Mouse (Mus musculus) bone marrow macrophage, adult 2 months (primary cell): ENCODE data around the gene Gm10024. TPM values are rescaled to one million over a fixed set of nuclear protein-coding genes. Genes with fewer than 3 reads are reported as not detected.
"Not testable (repeated sequence)": the region's sequence is repeated elsewhere in the genome, so short reads cannot be mapped to it uniquely, and the experiment has no call there.

Experiments used
- H3K27ac ChIP-seq: 2 replicates; pipeline ENCODE4 v1.5.1; 2012; ENCODE audit warnings: low read depth, low read length; ENCODE audit not compliant: insufficient read depth
- H3K4me1 ChIP-seq: 2 replicates; pipeline ENCODE4 v1.6.1; 2012; ENCODE audit warnings: low read length; ENCODE audit not compliant: control insufficient read depth, insufficient read depth
- H3K4me3 ChIP-seq: 2 replicates; pipeline ENCODE4 v1.5.1; 2012; ENCODE audit warnings: mild to moderate bottlenecking, low read length, moderate library complexity; ENCODE audit not compliant: insufficient read depth
- CTCF ChIP-seq: IDR thresholded peaks from 2 replicates; pipeline ENCODE4 v1.5.1; 2012; ENCODE audit warnings: low read depth, mild to moderate bottlenecking, low read length, moderate library complexity
- POLR2A ChIP-seq: IDR thresholded peaks from 2 replicates; pipeline ENCODE4 v1.6.1; 2012; ENCODE audit warnings: mild to moderate bottlenecking, low read depth, low read length, borderline replicate concordance
- polyA plus RNA-seq: library from polyadenylated mRNA; stranded (reverse); fragments of >200 nt; gene quantifications from 2 replicates; pipeline ENCODE4 v1.2.4, GENCODE M21; 2012; ENCODE audit not compliant: missing spikeins, insufficient read depth, insufficient read length

Gene Gm10024
- not detected in 2 replicates for polyA plus RNA-seq

GRCm38 (mm10) chr10:77711157-77711556 is at the start of gene Gm10024:
TSS of gene Gm10024 (plus strand) at chr10:77711457.
- H3K4me3 ChIP-seq, H3K27ac ChIP-seq: not testable (repeated sequence)
- peaks cover 15% of the 10 kb centered on the region for H3K4me1 ChIP-seq

DNA sequence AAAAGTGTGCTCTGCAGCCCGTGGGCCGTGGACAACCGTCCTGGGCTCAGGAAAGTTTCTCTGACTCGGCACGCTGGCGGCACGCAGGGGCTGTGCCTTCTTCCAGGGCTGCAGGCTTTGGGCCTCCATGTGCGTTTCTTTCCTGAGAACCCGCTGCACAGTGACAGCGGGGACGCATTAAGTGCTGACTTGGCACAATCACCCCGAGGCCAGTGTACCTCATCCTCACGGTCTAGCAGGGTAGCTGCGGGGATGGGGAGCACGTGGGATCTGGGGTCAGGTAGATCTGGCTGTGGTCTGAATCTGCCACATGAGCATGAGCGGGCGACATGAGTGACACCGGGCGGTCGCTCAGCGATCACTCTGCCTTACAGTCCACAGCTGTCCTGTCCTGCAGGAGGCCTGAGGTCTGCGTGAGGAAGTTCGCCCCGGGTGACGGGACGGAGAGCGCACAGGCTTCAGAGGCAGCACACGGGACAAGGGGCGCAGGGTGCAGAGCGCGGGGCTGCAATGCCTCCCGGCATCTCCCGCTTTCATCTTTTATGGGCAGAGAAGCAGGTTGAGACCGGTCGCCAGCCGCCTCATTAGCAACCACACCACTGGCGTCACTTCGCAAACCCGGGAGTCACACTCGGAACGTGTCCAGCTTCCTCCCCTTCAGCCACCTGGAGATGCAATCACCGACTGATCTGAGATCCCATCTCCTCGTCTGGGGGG is 47.1 kb upstream of the Gm10024 start:
- no peak overlapping the region for H3K4me3 ChIP-seq
- H3K4me1 ChIP-seq: peaks cover 15% of the 10 kb centered on the region
- no peak overlapping the region for H3K27ac ChIP-seq
- TF ChIP-seq CTCF (no peak), POLR2A (no peak)

DNA sequence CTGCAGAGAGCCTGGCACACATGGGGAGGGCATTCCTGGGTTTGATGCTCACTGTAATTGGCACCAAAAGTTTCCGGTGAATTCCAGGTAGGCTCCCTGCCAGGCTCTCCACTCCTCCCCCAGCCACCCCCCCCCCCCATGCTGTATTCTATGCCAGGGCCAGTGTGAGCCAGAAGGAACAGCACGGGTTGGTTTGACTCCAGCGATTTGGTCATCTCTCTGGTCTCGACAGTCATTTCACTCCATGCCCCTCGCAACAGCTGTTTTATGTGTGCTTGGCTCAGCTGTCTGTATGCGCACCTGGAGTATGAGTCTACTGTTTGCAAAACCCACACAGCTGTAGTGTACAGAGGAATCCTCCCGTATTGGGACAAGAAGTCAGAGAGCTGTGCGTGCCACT is 44.9 kb upstream of the Gm10024 start:
- no peak overlapping the region for H3K4me3 ChIP-seq

DNA sequence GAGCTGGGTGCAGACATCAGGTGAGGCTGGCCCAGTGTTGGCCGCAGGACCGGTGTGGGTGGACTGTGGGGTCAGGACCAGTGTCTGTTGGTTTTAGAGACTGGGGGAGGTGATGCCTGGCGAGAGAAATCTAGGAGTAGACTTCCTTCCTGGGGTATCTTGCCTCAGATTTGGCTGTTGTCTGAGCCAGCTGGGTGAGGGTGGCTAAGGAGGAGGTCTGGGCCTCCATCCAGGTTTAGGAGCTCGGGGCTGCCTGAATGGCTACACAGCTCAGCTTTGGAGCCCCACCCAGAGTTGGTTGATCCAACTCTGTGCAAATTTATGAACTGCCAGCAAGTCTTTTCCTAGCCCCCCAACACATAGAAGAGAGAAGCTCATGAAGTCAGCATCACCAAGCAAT is 43.9 kb upstream of the Gm10024 start:
- Histone ChIP-seq H3K27ac (no peak overlapping the region), H3K4me1 (peaks cover 10% of the 10 kb centered on the region), H3K4me3 (no peak overlapping the region)
- no peak for TF ChIP-seq POLR2A

More for the DNA sequence above, 44.9 kb upstream of the Gm10024 start:
- Histone ChIP-seq H3K4me1 (peaks cover 14% of the 10 kb centered on the region), H3K27ac (no peak overlapping the region)
- TF ChIP-seq CTCF (no peak), POLR2A (no peak)

GRCm38 (mm10) chr10:77670710-77671109 is 40.5 kb upstream of the Gm10024 start:
- H3K27ac ChIP-seq: no peak overlapping the region
- TF ChIP-seq POLR2A (no peak), CTCF (no peak)
- H3K4me1 ChIP-seq: no peaks in the 10 kb centered on the region
- no peak overlapping the region for H3K4me3 ChIP-seq

DNA sequence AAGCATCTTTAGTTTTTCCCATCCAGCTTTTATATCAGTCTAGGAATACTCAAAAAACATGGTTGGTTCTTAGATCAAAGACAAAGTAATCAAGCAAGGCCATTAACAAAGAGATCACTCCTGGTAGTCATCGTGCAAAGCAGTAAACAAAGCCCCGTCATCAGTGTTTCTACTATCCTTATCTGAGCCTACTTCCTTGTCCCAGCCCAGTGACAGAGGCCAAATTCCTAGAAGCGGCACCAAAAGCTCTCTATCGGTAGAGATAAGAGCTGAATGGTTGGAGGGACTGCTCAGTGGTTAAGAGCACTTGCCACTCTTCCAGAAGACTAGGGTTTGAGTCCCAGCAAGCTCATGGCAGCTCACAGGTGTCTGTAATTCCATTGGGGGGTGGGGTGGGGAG is 39.7 kb upstream of the Gm10024 start:
- TF ChIP-seq CTCF (no peak), POLR2A (no peak)
- Histone ChIP-seq H3K4me3 (no peak overlapping the region), H3K27ac (no peak overlapping the region), H3K4me1 (no peaks in the 10 kb centered on the region)

DNA sequence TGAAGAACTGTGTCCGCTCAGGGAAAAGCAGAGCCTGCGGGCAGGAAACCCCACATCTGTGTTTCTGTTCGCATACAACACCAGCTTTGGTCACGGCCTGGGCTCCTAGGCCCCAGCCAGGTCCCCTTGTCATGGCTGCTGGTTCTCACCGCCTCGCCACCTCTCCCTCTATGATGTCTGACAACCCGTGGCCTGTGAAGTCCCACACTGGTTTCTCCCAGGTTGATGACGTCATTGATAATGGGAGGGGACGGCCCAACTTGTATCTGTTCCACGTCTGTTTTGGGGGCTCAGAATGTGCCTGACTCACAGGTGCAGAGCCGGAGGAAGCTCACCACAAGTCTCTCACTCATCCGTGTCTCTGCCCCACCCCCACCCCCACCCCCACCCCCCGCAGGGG is 37.5 kb upstream of the Gm10024 start:
- Histone ChIP-seq H3K27ac (no peak overlapping the region), H3K4me1 (no peaks in the 10 kb centered on the region), H3K4me3 (no peak overlapping the region)
- TF ChIP-seq POLR2A (no peak), CTCF (no peak)

DNA sequence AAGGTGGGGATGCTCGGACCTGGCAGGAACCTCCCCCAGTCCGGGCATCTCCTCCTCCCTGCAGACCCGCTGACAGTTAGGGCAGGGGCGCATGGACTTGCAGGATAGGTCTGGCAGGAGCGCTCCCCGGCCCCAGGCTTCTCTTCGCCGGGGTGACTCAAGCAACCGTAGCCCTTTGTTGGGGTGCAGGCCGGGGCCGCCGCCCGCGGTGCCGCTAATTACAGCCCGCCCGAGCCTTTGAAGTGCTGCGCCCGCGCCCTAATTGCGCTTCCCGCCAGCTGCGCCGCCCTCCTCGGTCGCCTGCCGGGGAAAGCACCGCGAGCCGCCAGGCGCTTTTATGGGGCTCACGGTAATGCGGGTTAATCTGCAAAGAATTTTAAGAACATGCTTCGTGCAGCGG is 33.7 kb upstream of the Gm10024 start:
- TF ChIP-seq CTCF: no peak
- no peak for TF ChIP-seq POLR2A
- H3K27ac ChIP-seq: no peak overlapping the region
- H3K4me3 ChIP-seq: no peak overlapping the region
- H3K4me1 ChIP-seq: no peaks in the 10 kb centered on the region

DNA sequence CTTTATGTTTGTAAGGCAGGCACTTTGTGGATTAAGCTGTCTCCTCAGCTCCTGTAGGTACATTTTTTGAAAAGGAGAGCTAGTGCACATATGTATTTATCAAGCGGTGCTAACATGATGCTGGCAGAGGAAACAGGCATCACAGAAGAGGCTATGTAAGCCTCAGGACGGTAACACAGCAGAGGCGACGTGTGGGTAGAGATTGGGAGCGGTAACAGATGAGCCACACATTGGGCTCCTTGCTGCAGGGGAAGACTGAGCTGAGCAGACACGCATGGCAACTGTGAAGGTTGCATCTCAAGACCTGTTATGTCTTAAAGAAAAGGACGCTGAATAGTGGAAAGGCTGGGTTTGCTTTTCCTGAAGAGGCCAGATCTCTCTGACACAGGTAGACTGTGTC is 28.3 kb upstream of the Gm10024 start:
- no peak overlapping the region for H3K4me3 ChIP-seq
- TF ChIP-seq CTCF (no peak), POLR2A (no peak)
- no peak overlapping the region for H3K27ac ChIP-seq
- H3K4me1 ChIP-seq: no peaks in the 10 kb centered on the region

DNA sequence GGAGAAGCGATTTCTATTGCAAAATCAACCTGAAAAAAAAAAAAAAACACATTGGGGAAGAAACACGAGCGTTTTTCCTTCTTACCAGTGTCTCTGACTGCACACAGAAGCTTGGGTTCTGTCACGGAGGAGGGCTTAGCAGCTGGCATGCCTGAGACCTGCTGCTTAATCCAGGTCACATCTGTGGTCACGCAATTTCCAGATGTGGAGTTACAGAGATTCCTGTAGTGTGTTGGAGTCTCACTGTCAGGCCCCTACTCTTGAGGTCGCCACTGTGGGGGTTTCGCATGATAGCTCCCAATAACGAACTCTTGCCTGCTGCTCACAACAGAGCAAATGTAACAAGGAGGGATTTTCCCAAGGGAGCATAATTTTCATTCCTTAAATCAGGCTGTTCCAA is 27.1 kb upstream of the Gm10024 start:
- Histone ChIP-seq H3K4me1 (no peaks in the 10 kb centered on the region), H3K27ac (no peak overlapping the region), H3K4me3 (no peak overlapping the region)
- no peak for TF ChIP-seq POLR2A
